Mouse (Mus musculus) T-helper 2 cell (primary cell): Measurements from ENCODE around the gene Ramac.

Source experiments
- in situ Hi-C: fragments of 300-600 bp; cut with MboI, MseI; formaldehyde crosslinking; loops from one replicate; pipeline ENCODE4 v1.15.1; 2025; ENCODE audit warnings: high pct_unique_total_duplicates

Ramac gene

GRCm38 (mm10) chr7:81775325-81775724 lies 12.6 kb downstream of the Ramac start:
- in situ Hi-C loops = no loop called here

- in situ Hi-C loops = no loop called here
These were observed 15.0 kb downstream of the Ramac start for GRCm38 (mm10) chr7:81777667-81778218.

- in situ Hi-C loops = no loop called here
These were observed 25.8 kb downstream of the Ramac start for GRCm38 (mm10) chr7:81788536-81788935.

- in situ Hi-C loops = no loop called here
These were observed 26.5 kb downstream of the Ramac start, which contains the start of gene 3110040N11Rik for GRCm38 (mm10) chr7:81789095-81789757. TSS of gene 3110040N11Rik (minus strand) at chr7:81789478.

- in situ Hi-C loops = no loop called here
These were observed 43.3 kb downstream of the Ramac start for GRCm38 (mm10) chr7:81806067-81806466.
